Mouse (Mus musculus): ENCODE data around the gene Cox11.
A peak's percentile ranks its signal among the peaks of the same experiment; 100 is the strongest.

The Cox11 gene

DNA sequence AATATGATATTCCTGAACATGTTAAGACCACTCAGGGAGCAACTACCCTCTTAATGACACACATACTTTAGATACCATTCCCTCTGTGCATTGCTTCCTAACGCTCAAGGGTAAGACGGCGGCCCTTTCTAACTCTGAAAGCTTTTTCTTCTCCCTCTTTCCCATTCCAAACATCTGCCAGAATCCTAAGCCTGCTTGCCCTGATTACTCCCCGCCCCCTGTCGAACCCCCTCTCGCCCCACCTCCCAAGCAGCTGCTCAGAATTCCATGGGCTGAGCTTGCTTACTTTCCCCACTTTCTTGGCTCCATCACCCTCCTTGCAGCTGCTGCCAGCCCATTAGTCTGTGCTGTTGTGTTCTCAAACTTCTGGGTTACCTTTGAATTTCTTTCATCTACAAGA is 27.2 kb downstream of the Cox11 start:
- DNase-seq, result peak; percentile 29 to 59

DNA sequence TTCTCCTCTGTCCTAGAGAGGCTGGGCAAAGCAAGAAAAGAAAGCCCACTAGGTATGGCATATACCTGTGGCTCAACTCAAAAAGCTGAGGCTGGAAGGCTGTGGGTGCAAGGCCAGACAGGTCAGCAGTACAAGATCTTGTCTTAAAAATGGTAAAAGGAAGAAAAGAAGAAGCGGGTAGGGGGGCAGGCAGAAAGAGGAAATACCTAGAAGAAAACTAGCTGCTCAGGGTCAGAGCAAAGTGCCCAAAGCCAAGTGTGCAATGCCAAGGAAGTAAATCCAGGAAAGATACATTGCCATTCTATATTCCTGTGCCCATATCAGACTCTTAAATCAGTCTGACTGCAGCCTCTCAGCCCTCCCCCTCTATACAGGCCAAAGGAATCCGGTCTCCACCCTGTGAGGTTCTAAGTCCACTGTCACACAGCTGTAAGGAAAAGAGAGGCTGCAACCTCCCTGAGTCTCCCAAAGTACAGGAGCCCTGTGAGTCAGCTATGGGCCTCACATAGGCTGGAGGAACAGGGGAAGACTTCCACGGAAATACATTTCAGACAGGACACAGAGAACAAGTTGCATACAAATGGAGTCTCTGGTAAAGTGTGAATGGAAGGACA is 28.3 kb downstream of the Cox11 start:
- DNase-seq, result no peak

- DNase-seq, result no peak
Observed at GRCm38 (mm10) chr11:90666916-90667315, 28.9 kb downstream of the Cox11 start.

DNA sequence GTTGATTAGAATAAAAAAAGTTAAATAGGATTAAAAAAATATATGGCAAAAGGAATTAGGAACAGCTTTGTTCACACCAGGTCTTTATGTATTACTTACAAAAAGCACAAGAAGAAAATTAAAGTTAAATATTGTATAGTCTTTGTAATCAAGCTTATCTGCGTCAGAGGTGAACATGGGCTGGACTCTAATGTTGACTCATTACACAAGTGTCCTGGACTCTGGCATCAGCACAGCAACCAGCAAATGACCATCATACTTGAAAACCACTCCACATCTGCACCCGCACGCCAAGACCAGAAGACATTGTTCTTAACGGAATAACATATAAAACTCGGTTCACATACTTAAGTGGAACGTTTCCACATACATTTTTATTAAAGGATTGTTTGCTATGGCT is 29.4 kb downstream of the Cox11 start:
- DNase-seq, result peak; percentile 38 to 58

GRCm38 (mm10) chr11:90675479-90676110 is 37.6 kb downstream of the Cox11 start:
- no peak for DNase-seq

DNA sequence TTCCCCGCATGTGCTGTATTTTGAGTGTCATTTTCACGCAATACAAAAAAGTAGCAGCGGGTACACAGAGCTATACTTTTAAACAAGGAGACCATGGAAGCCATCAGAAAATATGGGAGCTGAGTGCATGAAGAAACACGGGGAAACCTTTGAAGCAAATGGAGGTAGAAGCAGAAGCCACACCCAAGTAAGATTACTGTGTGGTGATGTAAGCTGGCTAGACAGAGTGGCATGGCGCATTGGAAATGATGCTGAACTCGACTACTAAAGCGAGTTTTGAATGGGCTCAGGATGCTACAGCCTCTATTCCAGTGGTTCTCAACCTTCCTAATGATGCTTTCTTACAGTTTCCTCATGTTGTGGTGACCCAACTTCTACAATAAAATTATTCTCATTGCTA is 39.1 kb downstream of the Cox11 start:
- DNase-seq, result no peak

DNA sequence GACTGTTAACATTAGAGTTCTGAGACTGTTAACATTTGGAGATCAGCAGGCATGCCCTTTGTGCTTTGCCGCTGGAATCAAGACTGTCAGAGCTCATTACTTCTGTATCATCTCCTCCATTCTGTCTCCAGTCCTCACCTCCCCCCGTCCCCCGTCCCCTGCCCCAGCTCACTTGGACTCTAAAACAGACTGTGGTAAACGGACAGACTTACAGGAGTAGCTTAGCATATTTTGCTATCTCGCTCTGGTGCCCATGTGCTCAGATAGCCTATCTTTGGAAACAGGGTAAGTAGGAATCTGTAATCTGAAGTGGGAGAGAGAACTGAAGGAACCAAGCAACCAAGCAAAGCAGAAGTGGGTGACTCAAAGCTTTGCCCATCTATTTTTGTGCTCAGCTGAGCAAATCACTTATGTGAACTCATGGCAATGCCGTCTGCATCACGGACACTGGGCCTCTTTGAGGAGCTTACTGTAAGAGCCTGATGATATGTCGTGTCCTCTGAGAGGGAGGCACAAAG is 39.9 kb downstream of the Cox11 start:
- DNase-seq, result no peak

GRCm38 (mm10) chr11:90678582-90678981 is 40.6 kb downstream of the Cox11 start:
- no peak for DNase-seq

DNA sequence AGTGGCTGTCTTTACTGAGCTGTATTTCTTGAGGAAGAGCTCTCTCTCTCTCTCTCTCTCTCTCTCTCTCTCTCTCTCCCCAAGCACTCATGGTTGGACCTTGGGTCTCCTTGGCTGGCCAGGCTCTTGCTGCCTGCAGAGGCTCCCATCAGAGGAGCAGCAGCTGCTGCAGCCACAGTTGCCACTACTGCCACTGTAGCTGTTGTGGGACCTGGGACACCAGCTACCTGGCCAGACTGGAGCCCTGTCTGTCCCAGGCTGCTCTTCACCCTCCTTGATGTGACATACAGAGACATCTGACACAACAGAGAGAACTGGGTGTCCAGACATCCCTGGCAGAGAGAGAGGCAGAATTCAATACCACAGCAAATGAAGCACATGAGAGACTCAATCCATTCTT is 43.2 kb downstream of the Cox11 start:
- no peak for DNase-seq

DNA sequence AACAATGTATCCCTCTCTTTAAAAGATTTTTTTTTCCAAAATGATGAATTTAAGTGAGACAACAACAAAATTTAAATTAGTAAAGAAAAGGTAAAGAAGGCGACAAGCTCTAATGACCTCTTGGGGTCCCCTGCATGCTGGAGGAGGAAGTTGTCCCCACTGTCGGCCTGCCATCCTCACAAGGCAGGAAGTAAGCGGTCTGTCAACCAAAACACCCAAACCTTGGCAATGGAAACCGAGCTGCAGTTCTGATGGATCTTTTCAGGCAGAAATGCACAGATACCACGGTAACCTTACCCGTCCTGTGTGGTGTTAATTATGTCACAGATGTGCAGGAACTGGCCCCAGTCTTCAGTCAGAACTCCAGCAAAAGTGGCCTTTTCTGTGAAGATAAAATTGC is 46.8 kb downstream of the Cox11 start:
- no peak for DNase-seq

- no peak for DNase-seq
Observed at GRCm38 (mm10) chr11:90685196-90685595, 47.2 kb downstream of the Cox11 start.

DNA sequence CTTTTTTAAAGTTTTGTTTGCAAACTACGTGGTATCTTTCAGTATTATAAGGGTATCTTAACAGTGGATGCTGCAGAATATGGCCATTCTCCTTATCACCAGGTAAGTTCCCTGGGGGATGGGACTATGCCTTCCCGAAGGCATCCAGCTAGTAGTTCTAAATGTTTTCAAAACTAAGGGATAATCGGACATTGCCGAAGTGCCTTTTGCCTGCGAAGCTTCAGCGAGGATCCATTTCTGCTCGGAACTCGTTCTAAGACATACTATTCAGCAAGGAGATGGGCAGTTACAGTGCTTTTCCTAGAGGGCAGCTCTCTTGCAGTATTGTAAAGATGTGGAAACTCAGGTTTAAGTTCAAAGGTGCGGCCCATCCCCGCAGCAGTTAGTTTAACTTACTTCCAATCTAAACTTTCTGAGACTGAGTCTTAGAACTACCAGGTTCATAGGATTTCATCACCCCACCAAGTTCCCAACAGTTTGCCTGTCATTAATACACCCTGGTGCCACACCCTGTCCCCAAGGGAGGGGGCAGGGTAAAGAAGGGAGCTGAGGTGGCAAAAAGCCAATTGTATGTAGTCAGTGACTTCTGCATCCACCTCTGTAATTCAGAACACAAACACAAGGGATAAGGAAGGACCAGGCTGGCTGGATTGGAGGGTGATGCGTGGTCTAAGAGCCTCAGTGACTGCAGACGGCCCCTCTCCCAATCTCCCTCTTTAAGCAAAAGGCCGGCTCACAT is 48.5 kb downstream of the Cox11 start:
- DNase-seq, result peak; percentile 13 to 52

DNA sequence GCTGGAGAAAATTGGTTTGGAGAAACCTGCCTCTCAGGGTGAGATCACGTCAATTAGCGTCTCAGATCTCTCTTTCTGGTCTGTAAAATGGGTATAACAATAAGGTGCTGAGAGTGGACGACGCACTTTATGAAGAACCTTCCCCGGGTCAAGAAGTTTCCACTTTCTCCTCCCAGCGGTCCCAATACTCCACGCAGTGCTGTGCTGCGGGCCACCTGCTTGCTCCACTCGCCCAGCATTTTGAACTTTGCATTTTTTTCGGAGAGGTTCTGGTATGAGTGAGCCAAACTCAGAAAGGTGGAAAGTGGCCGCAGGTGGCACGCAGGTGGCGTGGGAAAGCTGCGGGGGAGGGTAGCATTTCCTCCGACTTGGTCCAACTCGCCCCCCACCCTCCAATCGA is 49.1 kb downstream of the Cox11 start:
- no peak for DNase-seq

DNA sequence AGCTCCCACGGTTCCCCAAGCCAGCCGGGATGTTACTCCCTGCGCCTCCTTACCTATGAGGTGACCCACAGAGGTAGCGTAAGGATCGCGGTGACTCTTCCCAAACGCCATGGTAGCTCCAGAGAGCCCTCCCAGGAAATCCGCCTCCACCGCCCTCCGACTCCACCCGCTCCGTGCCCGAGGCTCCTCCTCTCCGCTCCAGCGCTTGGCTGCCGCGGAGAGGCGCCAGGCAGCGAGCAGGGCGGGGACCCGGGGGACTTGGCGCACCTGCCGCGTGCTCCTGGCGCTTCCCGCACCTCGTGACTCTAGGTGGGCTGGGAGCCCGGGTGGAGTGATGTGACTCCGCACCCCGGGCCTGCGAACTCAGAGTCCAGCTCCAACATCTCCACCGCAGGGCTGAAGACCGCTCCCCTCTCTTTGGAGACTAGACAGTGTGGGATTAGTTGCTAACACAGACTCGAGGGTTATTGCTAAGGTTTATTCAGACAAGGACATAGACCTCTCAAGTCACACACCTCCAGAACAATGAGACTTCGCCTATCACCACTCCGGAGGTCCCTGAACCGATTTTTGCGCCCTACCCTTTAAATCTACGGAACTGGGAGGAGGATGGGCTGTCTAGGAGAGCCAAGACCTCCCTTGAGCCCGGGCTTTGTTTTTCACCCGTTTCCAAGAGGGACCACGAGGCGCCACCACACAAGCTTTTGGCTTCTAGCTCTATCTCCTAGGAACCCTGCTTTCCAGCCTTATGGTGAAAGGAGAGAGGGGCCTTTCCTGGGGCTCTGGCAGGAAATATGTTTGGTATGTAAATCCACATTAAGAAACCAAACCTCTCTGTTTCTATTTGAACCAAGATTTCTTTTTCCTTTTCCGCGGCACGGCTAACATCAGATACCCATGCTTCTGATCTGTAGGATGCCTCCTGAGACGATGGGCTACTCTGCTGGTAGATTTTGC is 49.8 kb downstream of the Cox11 start, which contains the start of gene Tom1l1:
Gene Tom1l1, minus strand, starts transcription at position 907 of the 957 bp plus-strand sequence.
- DNase-seq, result peak; percentile 87 to 91

- DNase-seq, result no peak
Observed at GRCm38 (mm10) chr11:90690361-90690760, 52.4 kb downstream of the Cox11 start.

DNA sequence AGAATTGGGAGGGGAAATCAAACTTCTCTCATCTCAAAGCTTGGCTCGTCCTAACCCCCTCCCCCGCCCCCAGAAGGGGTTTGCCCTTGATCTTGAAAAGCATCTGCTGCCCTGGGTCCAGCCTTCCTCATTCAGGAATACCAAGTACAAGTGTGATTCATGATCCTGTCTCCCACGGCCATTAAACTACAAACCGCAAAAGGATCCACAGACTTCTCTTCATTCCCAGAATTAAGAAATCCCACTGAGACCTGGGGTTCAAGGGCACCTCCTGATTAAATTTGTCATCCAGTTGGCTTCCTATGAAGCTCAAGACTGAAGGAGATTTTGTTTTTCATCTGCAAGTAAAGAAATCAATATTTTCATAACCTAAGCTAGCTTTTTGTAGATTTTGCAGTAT is 56.2 kb downstream of the Cox11 start:
- no peak for DNase-seq

Data from lung, adult 18-20 months (tissue).